Mouse (Mus musculus) central nervous system, embryonic 11.5 days (tissue): Measurements from ENCODE around the gene Tmem158. TPM values are rescaled to one million over a fixed set of nuclear protein-coding genes. Genes with fewer than 3 reads are reported as not detected.

ENCODE experiments used
- polyA plus RNA-seq: library from polyadenylated mRNA; depleted of rRNA; stranded (reverse); fragments of >200 nt; gene quantifications from 2 replicates; pipeline ENCODE4 v1.2.3, GENCODE M21; 2012; rRNA removed

Gene Tmem158
- 8.2 and 8.9 TPM in 2 replicates for polyA plus RNA-seq

DNA sequence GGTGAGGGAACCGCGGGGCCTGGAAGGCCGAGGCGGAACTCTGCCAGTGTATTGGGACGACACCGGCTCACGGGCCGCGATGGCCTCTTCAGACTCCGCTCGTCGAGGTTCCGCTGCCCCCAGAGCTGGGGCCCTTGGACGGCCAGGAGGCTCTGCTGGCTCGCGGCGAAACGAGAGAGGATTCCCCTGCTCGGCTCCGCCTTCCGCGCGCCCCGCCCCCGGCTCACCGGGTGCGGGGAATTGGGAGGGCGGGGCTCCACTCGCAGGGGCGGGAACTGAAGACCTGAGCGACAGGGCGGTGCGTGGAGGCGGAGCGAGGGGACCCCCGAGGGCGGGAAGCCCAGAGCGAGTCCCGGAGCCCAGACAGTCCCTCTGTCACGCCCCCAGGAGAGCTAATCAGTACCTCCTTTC lies at the start of gene Tmem158:
Tmem158 (minus strand) TSS at position 154 of the 411 bp plus-strand sequence.

DNA sequence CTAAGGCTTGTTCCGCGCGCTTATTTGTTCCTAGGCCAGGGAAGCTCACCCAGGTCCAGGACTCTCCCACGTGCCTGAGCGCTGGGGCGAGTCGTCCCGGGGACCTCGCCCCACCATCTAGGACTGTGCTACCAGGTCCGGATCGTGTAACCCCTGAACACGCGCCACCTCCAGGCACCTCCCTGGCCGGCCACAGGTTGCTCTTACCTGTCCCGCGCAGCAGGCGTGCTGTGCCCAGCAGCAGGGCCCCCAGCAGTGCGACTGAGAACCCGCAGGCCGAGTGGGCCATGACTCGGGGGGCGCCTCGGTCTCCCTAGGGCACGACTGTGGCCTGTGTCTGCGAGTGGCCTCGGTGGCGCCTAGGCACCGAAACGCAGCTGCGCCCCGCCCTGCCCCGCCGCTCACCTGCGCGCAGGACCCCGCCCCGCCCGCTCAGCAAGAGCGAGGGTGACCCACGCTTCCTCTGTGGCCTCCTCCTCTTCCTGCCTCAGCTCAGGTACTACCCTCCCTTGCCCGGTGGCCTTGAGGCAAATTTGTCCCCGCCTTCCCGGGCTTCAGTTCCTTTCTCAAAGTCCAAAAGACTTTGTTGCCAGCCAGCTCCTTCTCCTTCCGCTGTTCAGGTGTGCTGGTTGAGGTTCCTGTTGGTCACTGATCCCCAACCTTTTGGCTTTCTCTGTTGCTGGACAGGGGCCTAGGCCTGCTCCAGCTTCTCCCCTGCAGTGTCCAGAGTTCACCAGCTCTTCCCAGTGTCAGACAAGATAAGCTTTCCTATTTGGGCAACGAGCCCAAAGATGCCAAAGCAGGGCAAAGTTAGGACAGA lies 44.7 kb downstream of the Tmem158 start, which contains the start of gene Cdcp1:
Cdcp1 (minus strand) TSS at position 418 of the 820 bp plus-strand sequence.

Other genes starting within 250 kb of the Tmem158 start
- 8.0 and 12.5 TPM in 2 replicates for gene Tmem42, start 239.4 kb downstream of the Tmem158 start, polyA plus RNA-seq
- 0.20 and 0.26 TPM in 2 replicates for gene Tgm4, start 226.0 kb downstream of the Tmem158 start, polyA plus RNA-seq
- 42.7 and 65.2 TPM in 2 replicates for gene Zdhhc3, start 147.6 kb downstream of the Tmem158 start, polyA plus RNA-seq
- 113 and 177 TPM in 2 replicates for gene Exosc7, start 147.5 kb downstream of the Tmem158 start, polyA plus RNA-seq
- 0.73 and 1.0 TPM in 2 replicates for gene Clec3b, start 109.8 kb downstream of the Tmem158 start, polyA plus RNA-seq
- gene Cdcp1, start 44.7 kb downstream of the Tmem158 start, polyA plus RNA-seq = 0.31 and 1.2 TPM in 2 replicates
- 783 and 886 TPM in 2 replicates for gene Lars2, start 106.2 kb upstream of the Tmem158 start, polyA plus RNA-seq
- gene Limd1, start 217.9 kb upstream of the Tmem158 start, polyA plus RNA-seq = 26.0 and 31.1 TPM in 2 replicates